Mouse (Mus musculus) stomach, embryonic 15.5 days (tissue): Measurements from ENCODE around the gene Samt1. TPM values are rescaled to one million over a fixed set of nuclear protein-coding genes. Genes with fewer than 3 reads are reported as not detected.
"Not testable (repeated sequence)": the region's sequence is repeated elsewhere in the genome, so short reads cannot be mapped to it uniquely, and the experiment has no call there.

Source experiments
- ATAC-seq: fragments of 200-750 bp; cut with Nextera tagmentation; 2 replicates; pipeline ENCODE4 v1.8.0; 2017; ENCODE audit warnings: low read depth, moderate number of reproducible peaks, moderate TSS enrichment; ENCODE audit not compliant: insufficient read depth, low FRiP score
- H3K27ac ChIP-seq: fragments of 300-500 bp; sonication (generic); 2 replicates; pipeline ENCODE4 v1.5.1; 2015; ENCODE audit warnings: mild to moderate bottlenecking, inconsistent platforms
- H3K27me3 ChIP-seq: fragments of 300-500 bp; sonication (generic); replicated peaks from 2 replicates; pipeline ENCODE4 v1.6.1; 2015; ENCODE audit warnings: inconsistent platforms
- H3K36me3 ChIP-seq: fragments of 300-500 bp; sonication (generic); 2 replicates; pipeline ENCODE4 v1.6.1; 2015; ENCODE audit warnings: inconsistent platforms
- H3K4me1 ChIP-seq: fragments of 300-500 bp; sonication (generic); 2 replicates; pipeline ENCODE4 v1.6.1; 2015; ENCODE audit warnings: inconsistent platforms
- H3K4me2 ChIP-seq: fragments of 300-500 bp; sonication (generic); 2 replicates; pipeline ENCODE4 v1.6.1; 2015; ENCODE audit warnings: mild to moderate bottlenecking, inconsistent platforms
- H3K4me3 ChIP-seq: fragments of 300-500 bp; sonication (generic); replicated peaks from 2 replicates; pipeline ENCODE4 v1.5.1; 2015; ENCODE audit warnings: inconsistent platforms
- H3K9ac ChIP-seq: fragments of 300-500 bp; sonication (generic); 2 replicates; pipeline ENCODE4 v1.6.1; 2015; ENCODE audit warnings: inconsistent platforms
- H3K9me3 ChIP-seq: fragments of 300-500 bp; sonication (generic); 2 replicates; pipeline ENCODE4 v1.6.1; 2016; ENCODE audit warnings: inconsistent platforms
- WGBS: fragments of 180-500 bp; shearing (Covaris S2); methylation state at CpG from one replicate; pipeline ENCODE4 v1.1.7; 2015; 5-methylcytosine and 5-hydroxymethylcytosine counted together
- polyA plus RNA-seq: library from polyadenylated mRNA; unstranded; fragments of >200 nt; fragmentation: Nextera tagmentation; extraction: Ambion mirVana; gene quantifications from 2 replicates; pipeline ENCODE4 v1.2.1, GENCODE M21; 2015

Samt1 gene
- not detected in 2 replicates for polyA plus RNA-seq

DNA sequence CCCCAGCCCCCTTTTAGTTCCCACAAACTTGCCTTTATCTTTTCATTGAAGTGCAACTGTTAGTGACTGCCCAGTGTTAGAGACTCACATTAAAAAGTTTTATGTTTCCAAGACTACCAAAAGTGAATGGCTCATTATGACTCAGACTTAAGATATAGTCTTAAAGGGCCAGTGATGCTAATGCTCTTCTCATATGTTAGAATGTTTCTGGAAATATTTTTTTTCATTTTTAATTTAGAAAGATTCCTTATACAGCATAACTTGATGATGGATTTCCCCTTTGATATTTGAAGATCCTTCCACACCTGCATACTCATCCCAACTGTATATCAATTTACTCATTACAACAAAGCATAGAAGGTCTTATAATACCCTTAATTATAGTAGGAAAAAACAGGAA, at the start of gene Samt1:
Gene Samt1, minus strand, starts transcription at position 101 of the 400 bp plus-strand sequence.
- not testable (repeated sequence) for H3K4me3 ChIP-seq, H3K27ac ChIP-seq, H3K4me1 ChIP-seq, H3K4me2 ChIP-seq, ATAC-seq, H3K9me3 ChIP-seq, H3K36me3 ChIP-seq, H3K27me3 ChIP-seq, H3K9ac ChIP-seq

- H3K4me2 ChIP-seq, H3K27ac ChIP-seq, H3K27me3 ChIP-seq, ATAC-seq, H3K4me3 ChIP-seq, H3K9me3 ChIP-seq, H3K36me3 ChIP-seq, H3K9ac ChIP-seq, H3K4me1 ChIP-seq: not testable (repeated sequence)
These were observed 42.5 kb upstream of the Samt1 start, which contains the start of gene Gm10057 for GRCm38 (mm10) chrX:154054939-154055338. TSS of gene Gm10057 (minus strand) at chrX:154055039.

GRCm38 (mm10) chrX:154033727-154034126, 21.3 kb upstream of the Samt1 start, which contains the start of gene 4921511M17Rik:
TSS of gene 4921511M17Rik (minus strand) at chrX:154033827.
- ATAC-seq, H3K27ac ChIP-seq, H3K27me3 ChIP-seq, H3K4me3 ChIP-seq, H3K9me3 ChIP-seq, H3K4me2 ChIP-seq, H3K36me3 ChIP-seq, H3K4me1 ChIP-seq, H3K9ac ChIP-seq: not testable (repeated sequence)

DNA sequence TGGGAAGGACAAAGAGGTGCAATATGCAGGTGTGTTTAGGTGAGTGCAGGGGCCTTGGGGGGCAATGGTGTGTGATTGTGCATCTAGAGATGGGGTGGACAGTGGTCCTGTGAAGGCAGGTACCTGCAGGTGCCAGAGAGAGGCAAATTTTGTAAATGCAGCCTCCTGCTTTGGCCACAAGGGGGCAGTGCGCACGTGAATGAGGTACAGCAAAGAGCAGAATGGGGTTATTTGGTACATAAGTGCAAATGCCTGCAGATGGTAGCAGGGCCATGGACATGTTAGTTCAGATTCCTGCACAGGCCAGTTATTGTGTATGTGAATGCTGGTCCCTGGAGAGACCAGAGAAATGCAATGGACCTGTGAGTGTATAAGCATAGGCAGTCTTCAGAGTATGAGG, 35.5 kb downstream of the Samt1 start:
- H3K4me2 ChIP-seq, H3K9me3 ChIP-seq, H3K4me1 ChIP-seq, H3K27me3 ChIP-seq, H3K9ac ChIP-seq, H3K27ac ChIP-seq, H3K4me3 ChIP-seq, ATAC-seq, H3K36me3 ChIP-seq: not testable (repeated sequence)
- no CpG with 5 or more reads among the region's 2 CpGs for WGBS

GRCm38 (mm10) chrX:153976467-153976866, 36.0 kb downstream of the Samt1 start:
- ATAC-seq, H3K4me3 ChIP-seq, H3K9ac ChIP-seq, H3K9me3 ChIP-seq, H3K4me2 ChIP-seq, H3K27me3 ChIP-seq, H3K4me1 ChIP-seq, H3K27ac ChIP-seq, H3K36me3 ChIP-seq: not testable (repeated sequence)
- 26% methylated on average over 4 of the region's 4 CpGs for WGBS

- no peak overlapping the region for H3K9ac ChIP-seq
- no peaks in the 10 kb centered on the region for H3K9me3 ChIP-seq
- no peaks in the 10 kb centered on the region for H3K4me1 ChIP-seq
- H3K36me3 ChIP-seq: no peaks in the 10 kb centered on the region
- H3K27ac ChIP-seq: no peak overlapping the region
- no peak for ATAC-seq
- no peak overlapping the region for H3K4me3 ChIP-seq
- H3K27me3 ChIP-seq: no peaks in the 10 kb centered on the region
- H3K4me2 ChIP-seq: no peak overlapping the region
- WGBS: 19% methylated on average over 2 of the region's 2 CpGs
These were observed 38.0 kb downstream of the Samt1 start for GRCm38 (mm10) chrX:153974450-153974849.

DNA sequence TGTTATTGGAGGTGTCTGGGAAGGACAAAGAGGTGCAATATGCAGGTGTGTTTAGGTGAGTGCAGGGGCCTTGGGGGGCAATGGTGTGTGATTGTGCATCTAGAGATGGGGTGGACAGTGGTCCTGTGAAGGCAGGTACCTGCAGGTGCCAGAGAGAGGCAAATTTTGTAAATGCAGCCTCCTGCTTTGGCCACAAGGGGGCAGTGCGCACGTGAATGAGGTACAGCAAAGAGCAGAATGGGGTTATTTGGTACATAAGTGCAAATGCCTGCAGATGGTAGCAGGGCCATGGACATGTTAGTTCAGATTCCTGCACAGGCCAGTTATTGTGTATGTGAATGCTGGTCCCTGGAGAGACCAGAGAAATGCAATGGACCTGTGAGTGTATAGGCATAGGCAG, 59.6 kb downstream of the Samt1 start:
- not testable (repeated sequence) for H3K27ac ChIP-seq, H3K4me2 ChIP-seq, H3K27me3 ChIP-seq, ATAC-seq, H3K4me3 ChIP-seq, H3K9ac ChIP-seq, H3K9me3 ChIP-seq, H3K36me3 ChIP-seq, H3K4me1 ChIP-seq
- WGBS: no CpG with 5 or more reads among the region's 2 CpGs

Other genes with a start within 250 kb of the Samt1 start
- 10.8 and 12.9 TPM in 2 replicates for gene Spin2c, start 180.4 kb downstream of the Samt1 start, polyA plus RNA-seq
- gene 4921511M17Rik, start 21.2 kb upstream of the Samt1 start, polyA plus RNA-seq: not detected in 2 replicates
- gene Gm10057, start 42.4 kb upstream of the Samt1 start, polyA plus RNA-seq: not detected in 2 replicates
- gene Gm15140, start 108.0 kb upstream of the Samt1 start, polyA plus RNA-seq: not detected in 2 replicates